Mouse (Mus musculus): Measurements from ENCODE around the gene Cacnb1. TPM values are rescaled to one million over a fixed set of nuclear protein-coding genes. Genes with fewer than 3 reads are reported as not detected.

Cacnb1 gene
- polyA plus RNA-seq, 1 experiment from 2014 or later: 9.0 TPM

- DNase-seq (ENCODE audit: low spot score): no peak
- Histone ChIP-seq H3K27me3 (ENCODE audit: insufficient read depth, low read length) (no peaks in the 10 kb centered on the region), H3K36me3 (ENCODE audit: insufficient read depth, low read length) (no peaks in the 10 kb centered on the region), H3K9ac (ENCODE audit: low read depth, low read length) (no peak overlapping the region), H3K4me2 (ENCODE audit: low read length) (no peak overlapping the region), H3K4me1 (replicated peaks; ENCODE audit: insufficient read depth, low read length) (no peaks in the 10 kb centered on the region), H3K9me3 (replicated peaks; ENCODE audit: low read length) (no peaks in the 10 kb centered on the region), H3K4me3 (replicated peaks; ENCODE audit: low read depth, low read length) (no peak overlapping the region), H3K27ac (no peak overlapping the region)
- 81% methylated on average over 5 of the region's 5 CpGs for WGBS
- ATAC-seq (replicated peaks; ENCODE audit: low FRiP score, low read depth): no peak
- no peak for TF ChIP-seq CTCF (IDR thresholded peaks at IDR 0.05; ENCODE audit: low read depth)
These were observed 48.1 kb downstream of the Cacnb1 start for GRCm38 (mm10) chr11:97974746-97975145.

DNA sequence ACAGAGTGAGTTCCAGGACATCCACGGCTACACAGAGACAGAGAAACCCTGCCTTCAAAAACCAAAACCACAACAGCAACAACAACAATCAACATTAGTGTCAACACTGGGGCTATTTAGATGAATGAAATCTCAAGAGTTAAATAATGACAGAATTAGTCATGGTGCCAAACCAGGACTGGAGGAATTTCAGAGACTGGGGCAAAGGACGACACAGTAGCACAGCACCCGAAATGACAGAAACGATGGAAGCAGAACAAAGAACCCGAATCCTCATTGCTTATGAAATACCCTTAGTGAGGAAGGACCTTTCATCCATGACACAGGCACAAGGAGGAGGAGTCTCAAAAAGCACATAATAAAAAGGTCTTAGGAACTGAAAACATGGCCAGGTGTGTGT lies 48.7 kb downstream of the Cacnb1 start:
- H3K27me3 ChIP-seq (ENCODE audit: insufficient read depth, low read length): no peaks in the 10 kb centered on the region
- 87% methylated on average over 5 of the region's 5 CpGs for WGBS
- no peak overlapping the region for H3K4me3 ChIP-seq (replicated peaks; ENCODE audit: low read depth, low read length)
- no peak overlapping the region for H3K4me2 ChIP-seq (ENCODE audit: low read length)
- ATAC-seq (replicated peaks; ENCODE audit: low FRiP score, low read depth) (no peak), DNase-seq (ENCODE audit: low spot score) (no peak)
- no peak overlapping the region for H3K27ac ChIP-seq
- H3K4me1 ChIP-seq (replicated peaks; ENCODE audit: insufficient read depth, low read length): no peaks in the 10 kb centered on the region
- no peak for TF ChIP-seq CTCF (IDR thresholded peaks at IDR 0.05; ENCODE audit: low read depth)
- no peak overlapping the region for H3K9ac ChIP-seq (ENCODE audit: low read depth, low read length)
- H3K36me3 ChIP-seq (ENCODE audit: insufficient read depth, low read length): no peaks in the 10 kb centered on the region
- no peaks in the 10 kb centered on the region for H3K9me3 ChIP-seq (replicated peaks; ENCODE audit: low read length)

- H3K4me2 ChIP-seq (ENCODE audit: low read length): no peak overlapping the region
- peak; percentile 16; the same call in 1 of the 2 replicates for TF ChIP-seq CTCF (IDR thresholded peaks at IDR 0.05; ENCODE audit: low read depth)
- no peaks in the 10 kb centered on the region for H3K9me3 ChIP-seq (replicated peaks; ENCODE audit: low read length)
- ATAC-seq (replicated peaks; ENCODE audit: low FRiP score, low read depth) (no peak), DNase-seq (ENCODE audit: low spot score) (no peak)
- H3K9ac ChIP-seq (ENCODE audit: low read depth, low read length): no peak overlapping the region
- H3K27me3 ChIP-seq (ENCODE audit: insufficient read depth, low read length): no peaks in the 10 kb centered on the region
- H3K36me3 ChIP-seq (ENCODE audit: insufficient read depth, low read length): no peaks in the 10 kb centered on the region
- H3K4me1 ChIP-seq (replicated peaks; ENCODE audit: insufficient read depth, low read length): no peaks in the 10 kb centered on the region
- no peak overlapping the region for H3K27ac ChIP-seq
- H3K4me3 ChIP-seq (replicated peaks; ENCODE audit: low read depth, low read length): no peak overlapping the region
- WGBS: 74% methylated on average over 2 of the region's 2 CpGs
These were observed 50.4 kb downstream of the Cacnb1 start for GRCm38 (mm10) chr11:97972434-97972833.

DNA sequence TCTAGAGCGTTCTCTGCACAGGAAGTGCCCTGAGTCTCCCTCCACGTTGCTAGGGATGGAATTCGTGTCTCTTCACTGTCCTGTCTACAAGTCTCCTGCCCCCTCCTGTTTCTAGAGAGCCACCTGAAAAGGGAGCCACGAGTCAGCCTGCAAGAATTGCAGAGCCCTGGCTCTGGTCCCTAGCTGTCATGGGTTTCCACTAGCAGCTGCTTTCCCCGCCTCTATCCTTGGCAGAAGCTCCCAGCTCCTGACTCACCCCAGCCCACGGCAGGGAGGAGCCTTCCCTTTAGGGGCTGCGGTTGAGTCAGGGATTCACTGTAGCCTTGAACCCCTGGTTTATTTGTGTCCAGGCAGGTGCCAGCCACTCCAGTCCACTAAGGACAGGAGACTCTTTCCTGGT lies 51.6 kb downstream of the Cacnb1 start:
- no peak for ATAC-seq (replicated peaks; ENCODE audit: low FRiP score, low read depth)

DNA sequence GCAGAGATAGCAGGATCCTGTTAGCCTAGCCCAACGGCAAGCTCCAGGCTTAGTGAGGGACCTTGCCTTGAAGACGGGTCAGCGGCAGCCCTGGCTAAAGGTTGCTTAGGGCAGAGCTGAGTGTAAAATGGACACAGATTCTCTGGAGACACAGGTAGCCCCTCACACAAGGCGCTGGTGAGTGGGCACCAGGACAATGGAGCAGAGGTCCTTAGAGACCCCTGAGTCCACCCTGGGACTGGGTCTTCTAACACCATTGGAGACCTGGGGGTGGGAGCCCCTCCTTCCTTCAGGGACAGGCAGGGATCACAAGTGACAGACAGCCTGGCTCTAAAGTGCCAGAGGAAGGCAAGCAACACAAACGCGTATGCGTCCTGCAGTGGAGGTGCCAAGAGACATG lies 52.1 kb downstream of the Cacnb1 start:
- Histone ChIP-seq H3K36me3 (ENCODE audit: insufficient read depth, low read length) (no peaks in the 10 kb centered on the region), H3K4me1 (replicated peaks; ENCODE audit: insufficient read depth, low read length) (no peaks in the 10 kb centered on the region), H3K4me3 (replicated peaks; ENCODE audit: low read depth, low read length) (no peak overlapping the region), H3K27me3 (ENCODE audit: insufficient read depth, low read length) (no peaks in the 10 kb centered on the region), H3K9me3 (replicated peaks; ENCODE audit: low read length) (no peaks in the 10 kb centered on the region), H3K9ac (ENCODE audit: low read depth, low read length) (no peak overlapping the region), H3K4me2 (ENCODE audit: low read length) (no peak overlapping the region), H3K27ac (no peak overlapping the region)
- ATAC-seq (replicated peaks; ENCODE audit: low FRiP score, low read depth) (no peak), DNase-seq (ENCODE audit: low spot score) (no peak)
- WGBS: 83% methylated on average over 7 of the region's 7 CpGs
- TF ChIP-seq CTCF (IDR thresholded peaks at IDR 0.05; ENCODE audit: low read depth): no peak

More for the DNA sequence above, 51.6 kb downstream of the Cacnb1 start:
- DNase-seq (ENCODE audit: low spot score): no peak
- no peak overlapping the region for H3K4me2 ChIP-seq (ENCODE audit: low read length)
- no peaks in the 10 kb centered on the region for H3K9me3 ChIP-seq (replicated peaks; ENCODE audit: low read length)
- H3K4me1 ChIP-seq (replicated peaks; ENCODE audit: insufficient read depth, low read length): no peaks in the 10 kb centered on the region
- H3K9ac ChIP-seq (ENCODE audit: low read depth, low read length): no peak overlapping the region
- 29% methylated on average over 7 of the region's 7 CpGs for WGBS
- no peaks in the 10 kb centered on the region for H3K27me3 ChIP-seq (ENCODE audit: insufficient read depth, low read length)
- no peak for TF ChIP-seq CTCF (IDR thresholded peaks at IDR 0.05; ENCODE audit: low read depth)
- H3K27ac ChIP-seq: no peak overlapping the region
- H3K4me3 ChIP-seq (replicated peaks; ENCODE audit: low read depth, low read length): no peak overlapping the region
- no peaks in the 10 kb centered on the region for H3K36me3 ChIP-seq (ENCODE audit: insufficient read depth, low read length)

DNA sequence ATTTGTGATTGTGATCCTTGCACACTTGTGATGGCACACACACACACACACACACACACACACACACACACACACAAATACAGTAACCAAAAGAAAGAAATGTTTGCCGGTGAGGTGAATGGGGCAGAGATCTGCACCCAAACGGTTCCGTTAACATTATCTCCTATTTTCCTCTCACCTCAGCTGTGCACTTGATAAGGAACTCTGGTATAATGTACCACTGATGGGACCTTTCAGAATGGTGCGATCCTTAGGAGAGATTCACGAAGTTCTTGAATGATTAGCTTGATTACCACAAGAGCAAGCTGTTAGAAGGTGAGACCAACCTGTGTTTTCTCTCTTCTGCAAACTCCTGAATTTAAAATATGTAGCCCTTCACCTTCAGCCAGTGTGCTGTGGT lies 54.4 kb downstream of the Cacnb1 start:
- DNase-seq (ENCODE audit: low spot score): no peak
- H3K9ac ChIP-seq (ENCODE audit: low read depth, low read length): no peak overlapping the region
- ATAC-seq (replicated peaks; ENCODE audit: low FRiP score, low read depth): no peak
- WGBS: 88% methylated on average over 5 of the region's 5 CpGs
- no peak overlapping the region for H3K27ac ChIP-seq
- TF ChIP-seq CTCF (IDR thresholded peaks at IDR 0.05; ENCODE audit: low read depth): no peak
- H3K4me1 ChIP-seq (replicated peaks; ENCODE audit: insufficient read depth, low read length): no peaks in the 10 kb centered on the region
- no peaks in the 10 kb centered on the region for H3K9me3 ChIP-seq (replicated peaks; ENCODE audit: low read length)
- no peak overlapping the region for H3K4me2 ChIP-seq (ENCODE audit: low read length)
- no peak overlapping the region for H3K4me3 ChIP-seq (replicated peaks; ENCODE audit: low read depth, low read length)
- H3K36me3 ChIP-seq (ENCODE audit: insufficient read depth, low read length): no peaks in the 10 kb centered on the region
- no peaks in the 10 kb centered on the region for H3K27me3 ChIP-seq (ENCODE audit: insufficient read depth, low read length)

DNA sequence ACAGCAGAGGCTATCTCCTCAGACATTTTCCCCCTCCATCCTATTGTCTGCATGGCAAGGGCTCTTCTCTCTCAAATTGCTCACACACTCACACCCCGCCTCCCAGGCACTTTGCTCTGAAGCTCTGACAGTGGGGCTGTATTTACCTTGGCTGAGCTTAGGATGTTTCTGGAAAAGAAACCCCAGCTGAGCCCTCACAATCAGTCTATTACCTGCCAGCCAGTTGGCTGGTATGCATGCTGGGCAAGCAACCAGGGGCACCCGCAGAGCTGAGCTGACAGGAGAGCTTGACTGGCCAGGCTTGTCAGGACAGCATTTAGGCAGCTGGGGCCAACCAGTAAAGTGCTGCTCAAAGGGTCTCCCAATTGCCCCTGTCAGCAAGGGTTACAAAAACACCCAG lies 55.7 kb downstream of the Cacnb1 start:
- Histone ChIP-seq H3K4me3 (replicated peaks; ENCODE audit: low read depth, low read length) (no peak overlapping the region), H3K9ac (ENCODE audit: low read depth, low read length) (no peak overlapping the region), H3K4me1 (replicated peaks; ENCODE audit: insufficient read depth, low read length) (no peaks in the 10 kb centered on the region), H3K27me3 (ENCODE audit: insufficient read depth, low read length) (no peaks in the 10 kb centered on the region), H3K4me2 (ENCODE audit: low read length) (no peak overlapping the region), H3K9me3 (replicated peaks; ENCODE audit: low read length) (no peaks in the 10 kb centered on the region), H3K36me3 (ENCODE audit: insufficient read depth, low read length) (no peaks in the 10 kb centered on the region), H3K27ac (no peak overlapping the region)
- ATAC-seq (replicated peaks; ENCODE audit: low FRiP score, low read depth) (no peak), DNase-seq (ENCODE audit: low spot score) (no peak)
- no peak for TF ChIP-seq CTCF (IDR thresholded peaks at IDR 0.05; ENCODE audit: low read depth)
- 44% methylated on average over 2 of the region's 2 CpGs for WGBS
